Mouse (Mus musculus) heart, embryonic 10.5 days (tissue): ENCODE results near the gene Rapsn. TPM values are rescaled to one million over a fixed set of nuclear protein-coding genes. Genes with fewer than 3 reads are reported as not detected.
"Not testable (repeated sequence)": the region's sequence is repeated elsewhere in the genome, so short reads cannot be mapped to it uniquely, and the experiment has no call there.

ENCODE experiments used
- DNase-seq: peaks from one replicate; pipeline ENCODE4 v3.0.0-alpha.2; 2017; ENCODE audit warnings: low spot score
- H3K27ac ChIP-seq: fragments of 300-500 bp; sonication (generic); 2 replicates; pipeline ENCODE4 v1.5.1; 2016; ENCODE audit warnings: mild to moderate bottlenecking
- H3K27me3 ChIP-seq: fragments of 300-500 bp; sonication (generic); 2 replicates; pipeline ENCODE4 v1.6.1; 2016; ENCODE audit warnings: mild to moderate bottlenecking; ENCODE audit not compliant: poor library complexity, insufficient read depth, severe bottlenecking
- H3K36me3 ChIP-seq: fragments of 300-500 bp; sonication (generic); 2 replicates; pipeline ENCODE4 v1.6.1; 2016; ENCODE audit warnings: mild to moderate bottlenecking, moderate library complexity
- H3K4me1 ChIP-seq: fragments of 300-500 bp; sonication (generic); 2 replicates; pipeline ENCODE4 v1.6.1; 2016; ENCODE audit warnings: mild to moderate bottlenecking
- H3K4me3 ChIP-seq: fragments of 300-500 bp; sonication (generic); 2 replicates; pipeline ENCODE4 v1.5.1; 2016; ENCODE audit warnings: mild to moderate bottlenecking, moderate library complexity
- H3K9me3 ChIP-seq: fragments of 300-500 bp; sonication (generic); 2 replicates; pipeline ENCODE4 v1.6.1; 2016; ENCODE audit warnings: mild to moderate bottlenecking, moderate library complexity
- WGBS: fragments of 180-500 bp; shearing (Covaris S2); methylation state at CpG from one replicate; pipeline ENCODE4 v1.1.7; 2016; 5-methylcytosine and 5-hydroxymethylcytosine counted together
- polyA plus RNA-seq: library from polyadenylated mRNA; unstranded; fragments of >200 nt; fragmentation: Nextera tagmentation; extraction: Ambion mirVana; gene quantifications from 2 replicates; pipeline ENCODE4 v1.2.1, GENCODE M21; 2016

Rapsn gene
- polyA plus RNA-seq, 1 experiment from 2014 or later = 6.6 TPM

GRCm38 (mm10) chr2:91031216-91031615 lies 4.2 kb upstream of the Rapsn start:
- 78% methylated on average over 4 of the region's 4 CpGs for WGBS
- no peak for DNase-seq
- H3K27me3 ChIP-seq = no peaks in the 10 kb centered on the region
- no peaks in the 10 kb centered on the region for H3K9me3 ChIP-seq
- H3K4me3 ChIP-seq = no peak overlapping the region
- H3K27ac ChIP-seq = no peak overlapping the region
- H3K4me1 ChIP-seq = peaks cover 18% of the 10 kb centered on the region
- no peaks in the 10 kb centered on the region for H3K36me3 ChIP-seq

- WGBS = 23% methylated on average over 3 of the region's 3 CpGs
- H3K36me3 ChIP-seq = no peaks in the 10 kb centered on the region
- no peak for DNase-seq
Observed at GRCm38 (mm10) chr2:91033000-91033399, 2.4 kb upstream of the Rapsn start.

GRCm38 (mm10) chr2:91041786-91042185 lies 6.4 kb downstream of the Rapsn start:
- Histone ChIP-seq H3K27me3 (no peaks in the 10 kb centered on the region), H3K4me3 (no peak overlapping the region), H3K4me1 (peaks cover 15% of the 10 kb centered on the region), H3K36me3 (no peaks in the 10 kb centered on the region), H3K9me3 (no peaks in the 10 kb centered on the region), H3K27ac (no peak overlapping the region)
- 67% methylated on average over 8 of the region's 8 CpGs for WGBS
- DNase-seq = no peak

More at GRCm38 (mm10) chr2:91033000-91033399, 2.4 kb upstream of the Rapsn start:
- no peaks in the 10 kb centered on the region for H3K27me3 ChIP-seq
- no peaks in the 10 kb centered on the region for H3K9me3 ChIP-seq
- no peak overlapping the region for H3K27ac ChIP-seq
- peaks cover 18% of the 10 kb centered on the region for H3K4me1 ChIP-seq
- H3K4me3 ChIP-seq = no peak overlapping the region

GRCm38 (mm10) chr2:91042651-91043398 lies 7.4 kb downstream of the Rapsn start:
- Histone ChIP-seq H3K27me3 (no peaks in the 10 kb centered on the region), H3K4me3 (no peak overlapping the region), H3K27ac (no peak overlapping the region), H3K9me3 (no peaks in the 10 kb centered on the region), H3K36me3 (no peaks in the 10 kb centered on the region), H3K4me1 (peaks cover 15% of the 10 kb centered on the region)
- 66% methylated on average over 21 of the region's 21 CpGs for WGBS
- no peak for DNase-seq

- Histone ChIP-seq H3K27ac (peak overlapping the region; percentile 66), H3K4me3 (no peak overlapping the region), H3K36me3 (no peaks in the 10 kb centered on the region), H3K27me3 (no peaks in the 10 kb centered on the region), H3K4me1 (peaks cover 15% of the 10 kb centered on the region), H3K9me3 (no peaks in the 10 kb centered on the region)
- DNase-seq = no peak
- WGBS = 66% methylated on average over 13 of the region's 13 CpGs
Observed at GRCm38 (mm10) chr2:91044727-91045126, 9.3 kb downstream of the Rapsn start.

GRCm38 (mm10) chr2:91045805-91046204 lies 10.4 kb downstream of the Rapsn start:
- H3K27ac ChIP-seq = peak overlapping the region; percentile 66

GRCm38 (mm10) chr2:91047359-91047758 lies 11.9 kb downstream of the Rapsn start:
- no peak overlapping the region for H3K27ac ChIP-seq
- no peak overlapping the region for H3K4me3 ChIP-seq
- H3K9me3 ChIP-seq = no peaks in the 10 kb centered on the region
- 78% methylated on average over 9 of the region's 9 CpGs for WGBS
- H3K4me1 ChIP-seq = peaks cover 15% of the 10 kb centered on the region
- peaks cover 5% of the 10 kb centered on the region; the same call in 1 of the 2 replicates for H3K36me3 ChIP-seq
- no peaks in the 10 kb centered on the region for H3K27me3 ChIP-seq
- DNase-seq = no peak

More at GRCm38 (mm10) chr2:91045805-91046204, 10.4 kb downstream of the Rapsn start:
- not testable (repeated sequence) for H3K9me3 ChIP-seq, H3K36me3 ChIP-seq, H3K27me3 ChIP-seq, DNase-seq, H3K4me3 ChIP-seq
- whole genome bisulfite sequencing = 86% methylated on average over 1 of the region's 1 CpGs
- H3K4me1 ChIP-seq = peaks cover 15% of the 10 kb centered on the region

GRCm38 (mm10) chr2:91051917-91052316 lies 16.5 kb downstream of the Rapsn start:
- Histone ChIP-seq H3K9me3 (no peaks in the 10 kb centered on the region), H3K27me3 (no peaks in the 10 kb centered on the region), H3K4me3 (no peak overlapping the region), H3K36me3 (peaks cover 26% of the 10 kb centered on the region), H3K4me1 (peaks cover 18% of the 10 kb centered on the region), H3K27ac (no peak overlapping the region)
- DNase-seq = no peak
- 70% methylated on average over 3 of the region's 3 CpGs for WGBS

- peaks cover 18% of the 10 kb centered on the region for H3K4me1 ChIP-seq
- H3K27me3 ChIP-seq = no peaks in the 10 kb centered on the region
- no peak overlapping the region for H3K4me3 ChIP-seq
- H3K27ac ChIP-seq = no peak overlapping the region
- WGBS = 59% methylated on average over 2 of the region's 2 CpGs
- no peak for DNase-seq
- peaks cover 34% of the 10 kb centered on the region for H3K36me3 ChIP-seq
- no peaks in the 10 kb centered on the region for H3K9me3 ChIP-seq
Observed at GRCm38 (mm10) chr2:91052752-91053151, 17.3 kb downstream of the Rapsn start.

GRCm38 (mm10) chr2:91053181-91053933 lies 17.9 kb downstream of the Rapsn start:
- H3K27ac ChIP-seq = peak overlapping the region; percentile 95
- peaks cover 18% of the 10 kb centered on the region for H3K4me1 ChIP-seq
- no peaks in the 10 kb centered on the region for H3K9me3 ChIP-seq
- H3K36me3 ChIP-seq = peaks cover 40% of the 10 kb centered on the region
- WGBS = 0% methylated on average over 6 of the region's 6 CpGs
- H3K4me3 ChIP-seq = peak overlapping the region; percentile 92
- H3K27me3 ChIP-seq = no peaks in the 10 kb centered on the region
- DNase-seq = no peak

- H3K27me3 ChIP-seq = no peaks in the 10 kb centered on the region
- H3K9me3 ChIP-seq = no peaks in the 10 kb centered on the region
- peak within 1 kb of the TSS; percentile 95 for H3K27ac ChIP-seq
- WGBS = under 1% methylated on average over 40 of the region's 40 CpGs
- H3K36me3 ChIP-seq = peaks cover 46% of the 10 kb centered on the region
- peak within 1 kb of the TSS; percentile 92 for H3K4me3 ChIP-seq
- peak; percentile 98 for DNase-seq
- peaks cover 18% of the 10 kb centered on the region for H3K4me1 ChIP-seq
Observed at GRCm38 (mm10) chr2:91053934-91054382, 18.5 kb downstream of the Rapsn start, which contains the start of gene Psmc3. Psmc3 (plus strand) TSS chr2:91054009.

GRCm38 (mm10) chr2:91058435-91058834 lies 23.0 kb downstream of the Rapsn start:
- Histone ChIP-seq H3K4me3 (no peak overlapping the region), H3K27me3 (no peaks in the 10 kb centered on the region), H3K9me3 (no peaks in the 10 kb centered on the region), H3K4me1 (peaks cover 33% of the 10 kb centered on the region), H3K36me3 (peaks cover 79% of the 10 kb centered on the region), H3K27ac (no peak overlapping the region)
- WGBS = 90% methylated on average over 5 of the region's 5 CpGs
- no peak for DNase-seq

GRCm38 (mm10) chr2:91059376-91059775 lies 24.0 kb downstream of the Rapsn start:
- H3K36me3 ChIP-seq = peaks cover 88% of the 10 kb centered on the region
- H3K4me3 ChIP-seq = no peak overlapping the region
- DNase-seq = no peak
- H3K27ac ChIP-seq = no peak overlapping the region
- H3K4me1 ChIP-seq = peaks cover 33% of the 10 kb centered on the region
- WGBS = 94% methylated on average over 2 of the region's 2 CpGs
- no peaks in the 10 kb centered on the region for H3K27me3 ChIP-seq
- H3K9me3 ChIP-seq = no peaks in the 10 kb centered on the region
